Mouse (Mus musculus): ENCODE results near the gene Gm49384.

The Gm49384 gene

GRCm38 (mm10) chr12:69147166-69147735 is 56.8 kb downstream of the Gm49384 start:
- in situ Hi-C loops (cut with MboI; ENCODE audit: low pct_unique_long_range_greater_than_20kb in 1 of 2, low sequenced_read_pairs in 2 of 2, unreplicated experiment in 1 of 2), result no loop called here

DNA sequence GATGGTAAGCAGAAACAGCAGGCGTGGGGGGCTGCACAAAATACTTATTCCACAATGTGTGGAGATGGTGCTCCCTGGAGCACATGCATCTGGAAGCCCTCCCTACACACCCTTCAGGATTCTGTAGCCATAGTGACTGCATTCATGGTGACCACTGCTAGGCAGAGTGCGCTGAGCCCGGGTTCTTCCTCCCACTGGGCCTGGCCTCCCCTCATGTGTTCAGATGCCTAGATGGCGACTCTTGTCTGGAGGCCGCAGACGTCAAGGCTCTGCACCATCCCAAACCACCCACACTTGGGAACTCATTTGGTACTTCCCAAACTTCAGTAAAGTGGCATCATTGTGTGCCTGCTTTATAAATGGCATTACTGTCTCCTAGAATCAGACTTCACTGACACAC is 60.6 kb downstream of the Gm49384 start:
- in situ Hi-C loops (cut with MboI; ENCODE audit: low pct_unique_long_range_greater_than_20kb in 1 of 2, low sequenced_read_pairs in 2 of 2, unreplicated experiment in 1 of 2), result no loop called here

GRCm38 (mm10) chr12:69139841-69140240 is 64.2 kb downstream of the Gm49384 start:
- in situ Hi-C loops (cut with MboI; ENCODE audit: low pct_unique_long_range_greater_than_20kb in 1 of 2, low sequenced_read_pairs in 2 of 2, unreplicated experiment in 1 of 2), result no loop called here

All from mouse embryonic stem cell (cell line).